Mouse (Mus musculus): Measurements from ENCODE around the gene Slc6a20b.
A peak's percentile ranks its signal among the peaks of the same experiment; 100 is the strongest.

- TF ChIP-seq POLR2A (IDR thresholded peaks at IDR 0.05; ENCODE audit: borderline replicate concordance, extremely low read depth, insufficient read depth, insufficient read length, poor library complexity, severe bottlenecking) = no peak
- peak; percentile 71 for TF ChIP-seq CTCF (IDR thresholded peaks at IDR 0.05; ENCODE audit: borderline replicate concordance, extremely low read depth, insufficient read depth, insufficient read length)
These were observed 6.3 kb upstream of the Slc6a20b start for GRCm38 (mm10) chr9:123638668-123639089.

Data from brain, embryonic 14.5 days (tissue).